Mouse (Mus musculus) embryonic fibroblast, embryonic 13.5 days (primary cell): ENCODE measurements around the gene Abca17.

ENCODE experiments used
- CTCF ChIP-seq: IDR thresholded peaks from 2 replicates; pipeline ENCODE4 v1.5.1; 2011; ENCODE audit warnings: mild to moderate bottlenecking, control low read depth, low read length, moderate library complexity, borderline replicate concordance; ENCODE audit not compliant: insufficient read depth
- POLR2A ChIP-seq: IDR thresholded peaks from 2 replicates; pipeline ENCODE4 v1.6.1; 2011; ENCODE audit warnings: low read depth, mild to moderate bottlenecking, control low read depth, low read length, moderate library complexity

- TF ChIP-seq CTCF = no peak
- no peak for TF ChIP-seq POLR2A
Observed at GRCm38 (mm10) chr17:24391149-24391548, 40.3 kb upstream of the Abca17 start.
